Mouse (Mus musculus) embryo, embryonic 10.5 days (tissue): ENCODE data around the gene Bfsp1.
A peak's percentile ranks its signal among the peaks of the same experiment; 100 is the strongest.

ENCODE experiments used
- DNase-seq: peaks from one replicate; pipeline ENCODE4 v3.0.0-alpha.2; 2015; ENCODE audit warnings: low spot score

Bfsp1 gene

GRCm38 (mm10) chr2:143862484-143863231 is at the start of gene Bfsp1:
TSS of gene Bfsp1 (minus strand) at chr2:143863173.
- peak; percentile 79 for DNase-seq

GRCm38 (mm10) chr2:143912199-143912598 is 49.2 kb upstream of the Bfsp1 start:
- no peak for DNase-seq

- DNase-seq: no peak
Observed at GRCm38 (mm10) chr2:143909230-143909629, 46.3 kb upstream of the Bfsp1 start.

GRCm38 (mm10) chr2:143904896-143905295 is 41.9 kb upstream of the Bfsp1 start:
- DNase-seq: no peak

- no peak for DNase-seq
Observed at GRCm38 (mm10) chr2:143903376-143904045, 40.5 kb upstream of the Bfsp1 start.

GRCm38 (mm10) chr2:143900821-143901351 is 37.9 kb upstream of the Bfsp1 start:
- DNase-seq: no peak

- no peak for DNase-seq
Observed at GRCm38 (mm10) chr2:143899470-143900220, 36.7 kb upstream of the Bfsp1 start.

GRCm38 (mm10) chr2:143891302-143892048 is 28.5 kb upstream of the Bfsp1 start:
- no peak for DNase-seq

- DNase-seq: peak; percentile 24
Observed at GRCm38 (mm10) chr2:143889860-143890433, 27.0 kb upstream of the Bfsp1 start.

GRCm38 (mm10) chr2:143889131-143889859 is 26.3 kb upstream of the Bfsp1 start:
- DNase-seq: no peak

GRCm38 (mm10) chr2:143882606-143883288 is 19.8 kb upstream of the Bfsp1 start:
- no peak for DNase-seq

- no peak for DNase-seq
Observed at GRCm38 (mm10) chr2:143882002-143882401, 19.0 kb upstream of the Bfsp1 start.

GRCm38 (mm10) chr2:143879311-143879710 is 16.3 kb upstream of the Bfsp1 start:
- no peak for DNase-seq

GRCm38 (mm10) chr2:143876929-143877632 is 14.1 kb upstream of the Bfsp1 start:
- no peak for DNase-seq

GRCm38 (mm10) chr2:143876026-143876425 is 13.1 kb upstream of the Bfsp1 start:
- DNase-seq: no peak

GRCm38 (mm10) chr2:143870936-143871688 is 8.1 kb upstream of the Bfsp1 start:
- no peak for DNase-seq

- DNase-seq: peak; percentile 85
Observed at GRCm38 (mm10) chr2:143867326-143867725, 4.4 kb upstream of the Bfsp1 start.

- DNase-seq: peak; percentile 4
Observed at GRCm38 (mm10) chr2:143864600-143864999, 1.6 kb upstream of the Bfsp1 start.

GRCm38 (mm10) chr2:143859166-143859565 is 3.8 kb downstream of the Bfsp1 start:
- DNase-seq: no peak
